ENCODE assay signal across 8 mouse cellular contexts in genomic region chr7:79271861-79272788, GRCm38 (mm10). TPM values are rescaled to one million over a fixed set of nuclear protein-coding genes. Genes with fewer than 3 reads are reported as not detected.
DNase-seq lines count a peak whose midpoint lies in the region; ATAC-seq lines count a peak whose summit lies in the region.

No protein-coding gene starts in this region.

- H3K9me3 ChIP-seq in hindbrain, embryonic 16.5 days (ENCODE audit: control insufficient read depth, low read length) = no peaks in the 10 kb centered on the region
- H3K9me3 ChIP-seq in midbrain, embryonic 10.5 days (replicated peaks) = no peaks in the 10 kb centered on the region

- 85% methylated on average over 16 of the region's 16 CpGs for WGBS in hindbrain, embryonic 16.5 days
- 88% methylated on average over 16 of the region's 16 CpGs for WGBS in midbrain, embryonic 10.5 days

- peak overlapping the region; percentile 78 for H3K4me2 ChIP-seq in hindbrain, embryonic 16.5 days (ENCODE audit: low read length)

- H3K27me3 ChIP-seq in hindbrain, embryonic 16.5 days (replicated peaks; ENCODE audit: control insufficient read depth, insufficient read depth, low read length) = no peaks in the 10 kb centered on the region
- no peaks in the 10 kb centered on the region for H3K27me3 ChIP-seq in midbrain, embryonic 10.5 days (ENCODE audit: low read depth, poor library complexity, severe bottlenecking)

- no peak for ATAC-seq in hindbrain, embryonic 16.5 days

- H3K9ac ChIP-seq in hindbrain, embryonic 16.5 days (ENCODE audit: low read depth, low read length) = peak overlapping the region; percentile 55

- DNase-seq in kidney, adult 8-10 months = peak; percentile 52 to 61
- DNase-seq in kidney, adult 18-20 months = no peak
- no peak for DNase-seq in midbrain, embryonic 10.5 days (ENCODE audit: low spot score)
- DNase-seq in thymus, postnatal 0 days (ENCODE audit: low spot score) = no peak
- DNase-seq in left cerebral cortex, postnatal 25 days (ENCODE audit: low spot score in 2 of 2) = no peak
- no peak for DNase-seq in layer of hippocampus, postnatal 14 days (ENCODE audit: low spot score in 2 of 2)

- peak overlapping the region; percentile 45 for H3K4me3 ChIP-seq in brown adipose tissue, adult 24 weeks (ENCODE audit: insufficient read depth, low read depth, low read length)
- peak overlapping the region; percentile 44 for H3K4me3 ChIP-seq in hindbrain, embryonic 16.5 days (ENCODE audit: low read length)
- peak overlapping the region; percentile 86 for H3K4me3 ChIP-seq in midbrain, embryonic 10.5 days

- no peak overlapping the region for H3K27ac ChIP-seq in brown adipose tissue, adult 24 weeks (replicated peaks; ENCODE audit: low read depth, low read length)
- peak overlapping the region; percentile 54; the same call in 1 of the 2 replicates for H3K27ac ChIP-seq in hindbrain, embryonic 16.5 days (ENCODE audit: low read depth, low read length)
- H3K27ac ChIP-seq in midbrain, embryonic 10.5 days (replicated peaks) = peak overlapping the region; percentile 90

- H3K36me3 ChIP-seq in hindbrain, embryonic 16.5 days (ENCODE audit: control insufficient read depth, insufficient read depth, low read length) = no peaks in the 10 kb centered on the region
- H3K36me3 ChIP-seq in midbrain, embryonic 10.5 days = no peaks in the 10 kb centered on the region

- H3K4me1 ChIP-seq in brown adipose tissue, adult 24 weeks (ENCODE audit: control insufficient read depth, insufficient read depth, insufficient read length, low read length) = peaks cover 18% of the 10 kb centered on the region; the same call in 1 of the 2 replicates
- H3K4me1 ChIP-seq in hindbrain, embryonic 16.5 days (ENCODE audit: control insufficient read depth, insufficient read depth, low read depth, low read length) = peaks cover 28% of the 10 kb centered on the region
- peaks cover 48% of the 10 kb centered on the region for H3K4me1 ChIP-seq in midbrain, embryonic 10.5 days

- intact Hi-C loops in left cerebral cortex, postnatal 25 days (cut with DNase I) = loop anchor here (2.0 to 10.0 kb wide), 3 partner anchors 15 to 193 kb away; partner anchors contain the start of gene Polg

RNA-seq across cellular contexts. Expression of gene Abhd2, which starts 0.9 kb away (rescaled TPM):
- 6.3 and 7.2 TPM in 2 replicates for polyA plus RNA-seq in brown adipose tissue, adult 24 weeks (2012; ENCODE audit: insufficient read depth, insufficient read length, missing spikeins)
- polyA plus RNA-seq in hindbrain, embryonic 16.5 days (2015; fragmentation: Nextera tagmentation; extraction: Ambion mirVana) = 16.3 and 21.4 TPM in 2 replicates
- 6.8 and 8.7 TPM in 2 replicates for polyA plus RNA-seq in midbrain, embryonic 10.5 days (2016; fragmentation: Nextera tagmentation; extraction: Ambion mirVana)
- polyA plus RNA-seq in thymus, postnatal 0 days (2015; fragmentation: Nextera tagmentation; extraction: Ambion mirVana) = 14.8 and 15.9 TPM in 2 replicates
- total RNA-seq in left cerebral cortex, postnatal 25 days (2021) = 100 to 1,000 TPM; 103 to 120 TPM
- 10 to 100 TPM; 87.6 to 93.2 TPM for total RNA-seq in layer of hippocampus, postnatal 14 days (2021)

Comparison
In these comparisons a context has a peak if more than half of its experiments do, and no peak if none do; other contexts are left out.
1. DNase-seq: peak in kidney, adult 8-10 months (2 of 2); none in kidney, adult 18-20 months (single experiment), midbrain, embryonic 10.5 days (single experiment), thymus, postnatal 0 days (single experiment), left cerebral cortex, postnatal 25 days (0 of 2) and layer of hippocampus, postnatal 14 days (0 of 2).
2. Peak in every context shown above with its lines, with median percentiles within 50 percentile points of each other: H3K4me3 ChIP-seq.